Mouse (Mus musculus) cerebellum, adult 18-20 months (tissue): ENCODE data around the gene Tacc2.

Experiments
- DNase-seq, 2 experiments: peaks; one replicate each; pipeline ENCODE4 v3.0.0; 2021

The Tacc2 gene

GRCm38 (mm10) chr7:130782501-130783050, 205.3 kb downstream of the Tacc2 start:
- no peak for DNase-seq

GRCm38 (mm10) chr7:130785923-130786575, 208.8 kb downstream of the Tacc2 start:
- no peak for DNase-seq

- no peak for DNase-seq
Measured at GRCm38 (mm10) chr7:130786708-130787107, 209.5 kb downstream of the Tacc2 start.

- DNase-seq: no peak
Measured at GRCm38 (mm10) chr7:130787537-130787936, 210.3 kb downstream of the Tacc2 start.

- no peak for DNase-seq
Measured at GRCm38 (mm10) chr7:130788950-130789349, 211.7 kb downstream of the Tacc2 start.

- no peak for DNase-seq
Measured at GRCm38 (mm10) chr7:130789456-130789855, 212.2 kb downstream of the Tacc2 start.

GRCm38 (mm10) chr7:130793671-130794070, 216.4 kb downstream of the Tacc2 start:
- no peak for DNase-seq

- DNase-seq: no peak
Measured at GRCm38 (mm10) chr7:130796786-130797185, 219.5 kb downstream of the Tacc2 start.

- DNase-seq: no peak
Measured at GRCm38 (mm10) chr7:130797524-130797923, 220.3 kb downstream of the Tacc2 start.

GRCm38 (mm10) chr7:130799418-130799817, 222.2 kb downstream of the Tacc2 start:
- no peak for DNase-seq

- DNase-seq: no peak
Measured at GRCm38 (mm10) chr7:130800681-130801080, 223.4 kb downstream of the Tacc2 start.

GRCm38 (mm10) chr7:130801811-130802210, 224.6 kb downstream of the Tacc2 start:
- no peak for DNase-seq

GRCm38 (mm10) chr7:130803251-130803825, 226.1 kb downstream of the Tacc2 start:
- no peak for DNase-seq

GRCm38 (mm10) chr7:130804991-130805390, 227.8 kb downstream of the Tacc2 start:
- no peak for DNase-seq

GRCm38 (mm10) chr7:130807749-130808148, 230.5 kb downstream of the Tacc2 start:
- peak; percentile 45 to 56 for DNase-seq

- no peak for DNase-seq
Measured at GRCm38 (mm10) chr7:130808694-130809093, 231.5 kb downstream of the Tacc2 start.

GRCm38 (mm10) chr7:130810238-130810637, 233.0 kb downstream of the Tacc2 start:
- DNase-seq: no peak

- DNase-seq: no peak
Measured at GRCm38 (mm10) chr7:130812407-130812806, 235.2 kb downstream of the Tacc2 start.
